Mouse (Mus musculus) ovary, postnatal 10 days (tissue): ENCODE data around the gene Cd79a.

Source experiments
- DNase-seq: peaks from one replicate; pipeline ENCODE4 v3.0.0; 2022; ENCODE audit warnings: low spot score

The Cd79a gene

GRCm38 (mm10) chr7:24897224-24897623 is at the start of gene Cd79a:
TSS of gene Cd79a (plus strand) at chr7:24897381.
- DNase-seq: no peak

- no peak for DNase-seq
Measured at GRCm38 (mm10) chr7:24850162-24850561, 47.0 kb upstream of the Cd79a start.

GRCm38 (mm10) chr7:24850899-24851303 is 46.3 kb upstream of the Cd79a start:
- DNase-seq: no peak

- no peak for DNase-seq
Measured at GRCm38 (mm10) chr7:24851596-24852325, 45.4 kb upstream of the Cd79a start.

- DNase-seq: no peak
Measured at GRCm38 (mm10) chr7:24852557-24853232, 44.5 kb upstream of the Cd79a start.

GRCm38 (mm10) chr7:24853233-24853563 is 44.0 kb upstream of the Cd79a start:
- no peak for DNase-seq

GRCm38 (mm10) chr7:24853695-24854094 is 43.5 kb upstream of the Cd79a start:
- no peak for DNase-seq

- no peak for DNase-seq
Measured at GRCm38 (mm10) chr7:24856460-24857120, 40.6 kb upstream of the Cd79a start.

- DNase-seq: no peak
Measured at GRCm38 (mm10) chr7:24859234-24859633, 37.9 kb upstream of the Cd79a start.

- DNase-seq: no peak
Measured at GRCm38 (mm10) chr7:24861913-24862312, 35.3 kb upstream of the Cd79a start, which contains the start of gene Gm9844. TSS of gene Gm9844 (plus strand) at chr7:24862213.

GRCm38 (mm10) chr7:24862853-24863252 is 34.3 kb upstream of the Cd79a start:
- DNase-seq: no peak

- no peak for DNase-seq
Measured at GRCm38 (mm10) chr7:24864156-24864555, 33.0 kb upstream of the Cd79a start.

- DNase-seq: no peak
Measured at GRCm38 (mm10) chr7:24869080-24869479, 28.1 kb upstream of the Cd79a start.

- DNase-seq: no peak
Measured at GRCm38 (mm10) chr7:24869532-24870165, 27.5 kb upstream of the Cd79a start, which contains the start of the genes Lypd4 and Dmrtc2. TSS of gene Lypd4 (minus strand) at chr7:24869941. TSS of gene Dmrtc2 (plus strand) at chr7:24870057.

GRCm38 (mm10) chr7:24877588-24877987 is 19.6 kb upstream of the Cd79a start:
- no peak for DNase-seq

GRCm38 (mm10) chr7:24879620-24880019 is 17.6 kb upstream of the Cd79a start:
- DNase-seq: no peak

- DNase-seq: no peak
Measured at GRCm38 (mm10) chr7:24882416-24883199, 14.6 kb upstream of the Cd79a start.

- peak; percentile 94 for DNase-seq
Measured at GRCm38 (mm10) chr7:24883896-24884692, 13.1 kb upstream of the Cd79a start, which contains the start of gene Rps19. TSS of gene Rps19 (plus strand) at chr7:24884371.

- DNase-seq: peak; percentile 34
Measured at GRCm38 (mm10) chr7:24884693-24885291, 12.4 kb upstream of the Cd79a start.
